Mouse (Mus musculus): ENCODE measurements at regions not wholly inside any gene's neighbourhood (a gene's known extent, or its start where the extent isn't known, plus 50 kb on each side); places are given as distances from the start of the nearest gene placed in this dataset.

DNA sequence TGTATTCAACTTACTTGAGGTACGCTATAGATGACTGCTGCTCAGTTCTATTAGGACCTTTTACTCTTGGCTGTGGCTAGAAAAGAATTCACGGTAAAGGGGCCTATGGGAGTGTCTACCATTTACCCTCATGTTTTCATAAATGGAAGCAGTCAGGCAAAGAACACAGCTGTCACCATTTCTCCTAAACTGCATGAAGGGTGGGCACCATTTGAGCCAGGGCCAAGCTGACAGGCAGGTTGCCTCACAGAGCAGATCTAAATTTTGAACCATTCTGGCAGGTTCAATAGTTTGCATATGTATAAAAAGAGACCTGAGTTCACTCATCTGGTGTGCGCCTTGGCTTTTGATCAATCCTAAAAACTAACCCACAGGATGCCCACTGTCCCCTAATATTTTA, 410.3 kb downstream of the Rwdd3 start:
- TF ChIP-seq POLR2A (IDR thresholded peaks at IDR 0.05; ENCODE audit: borderline replicate concordance, extremely low read depth, insufficient read depth, insufficient read length, poor library complexity, severe bottlenecking): no peak
- TF ChIP-seq CTCF (IDR thresholded peaks at IDR 0.05; ENCODE audit: borderline replicate concordance, extremely low read depth, insufficient read depth, insufficient read length): no peak
